Mouse (Mus musculus): ENCODE results near the gene Ercc6. TPM values are rescaled to one million over a fixed set of nuclear protein-coding genes. Genes with fewer than 3 reads are reported as not detected.

The Ercc6 gene
- total RNA-seq, 2 experiments from 2014 or later = 5.4 to 9.3 TPM

GRCm38 (mm10) chr14:32512912-32513311 lies 409 bp upstream of the Ercc6 start:
- ATAC-seq (replicated peaks; ENCODE audit: low FRiP score, poor library complexity, severe bottlenecking) = no peak

- ATAC-seq (replicated peaks; ENCODE audit: low FRiP score, poor library complexity, severe bottlenecking) = no peak
Observed at GRCm38 (mm10) chr14:32516086-32516485, 2.8 kb downstream of the Ercc6 start.

GRCm38 (mm10) chr14:32518543-32518942 lies 5.2 kb downstream of the Ercc6 start:
- no peak for ATAC-seq (replicated peaks; ENCODE audit: low FRiP score, poor library complexity, severe bottlenecking)

GRCm38 (mm10) chr14:32520400-32520926 lies 7.1 kb downstream of the Ercc6 start:
- ATAC-seq (replicated peaks; ENCODE audit: low FRiP score, poor library complexity, severe bottlenecking) = no peak

- no peak for ATAC-seq (replicated peaks; ENCODE audit: low FRiP score, poor library complexity, severe bottlenecking)
Observed at GRCm38 (mm10) chr14:32522336-32522735, 9.0 kb downstream of the Ercc6 start.

GRCm38 (mm10) chr14:32524071-32524470 lies 10.8 kb downstream of the Ercc6 start:
- ATAC-seq (replicated peaks; ENCODE audit: low FRiP score, poor library complexity, severe bottlenecking) = no peak

GRCm38 (mm10) chr14:32525996-32526705 lies 12.8 kb downstream of the Ercc6 start:
- no peak for ATAC-seq (replicated peaks; ENCODE audit: low FRiP score, poor library complexity, severe bottlenecking)

GRCm38 (mm10) chr14:32527211-32527610 lies 13.9 kb downstream of the Ercc6 start:
- no peak for ATAC-seq (replicated peaks; ENCODE audit: low FRiP score, poor library complexity, severe bottlenecking)

- ATAC-seq (replicated peaks; ENCODE audit: low FRiP score, poor library complexity, severe bottlenecking) = no peak
Observed at GRCm38 (mm10) chr14:32529036-32529435, 15.7 kb downstream of the Ercc6 start.

- no peak for ATAC-seq (replicated peaks; ENCODE audit: low FRiP score, poor library complexity, severe bottlenecking)
Observed at GRCm38 (mm10) chr14:32530896-32531295, 17.6 kb downstream of the Ercc6 start.

- ATAC-seq (replicated peaks; ENCODE audit: low FRiP score, poor library complexity, severe bottlenecking) = no peak
Observed at GRCm38 (mm10) chr14:32531371-32531770, 18.1 kb downstream of the Ercc6 start.

- ATAC-seq (replicated peaks; ENCODE audit: low FRiP score, poor library complexity, severe bottlenecking) = no peak
Observed at GRCm38 (mm10) chr14:32532381-32533147, 19.2 kb downstream of the Ercc6 start.

- ATAC-seq (replicated peaks; ENCODE audit: low FRiP score, poor library complexity, severe bottlenecking) = no peak
Observed at GRCm38 (mm10) chr14:32533148-32533520, 19.8 kb downstream of the Ercc6 start.

- no peak for ATAC-seq (replicated peaks; ENCODE audit: low FRiP score, poor library complexity, severe bottlenecking)
Observed at GRCm38 (mm10) chr14:32533656-32534055, 20.3 kb downstream of the Ercc6 start.

GRCm38 (mm10) chr14:32534137-32534536 lies 20.8 kb downstream of the Ercc6 start:
- 0 out of 2 replicates have a peak, but pooled peaks have one; percentile 57 for ATAC-seq (replicated peaks; ENCODE audit: low FRiP score, poor library complexity, severe bottlenecking)

GRCm38 (mm10) chr14:32536763-32537162 lies 23.4 kb downstream of the Ercc6 start:
- no peak for ATAC-seq (replicated peaks; ENCODE audit: low FRiP score, poor library complexity, severe bottlenecking)

GRCm38 (mm10) chr14:32538115-32538514 lies 24.8 kb downstream of the Ercc6 start:
- ATAC-seq (replicated peaks; ENCODE audit: low FRiP score, poor library complexity, severe bottlenecking) = no peak

- no peak for ATAC-seq (replicated peaks; ENCODE audit: low FRiP score, poor library complexity, severe bottlenecking)
Observed at GRCm38 (mm10) chr14:32543075-32543474, 29.8 kb downstream of the Ercc6 start.

- ATAC-seq (replicated peaks; ENCODE audit: low FRiP score, poor library complexity, severe bottlenecking) = no peak
Observed at GRCm38 (mm10) chr14:32546676-32547075, 33.4 kb downstream of the Ercc6 start.

GRCm38 (mm10) chr14:32551854-32552253 lies 38.5 kb downstream of the Ercc6 start:
- ATAC-seq (replicated peaks; ENCODE audit: low FRiP score, poor library complexity, severe bottlenecking) = no peak

Data from erythroblast, adult 5-6 weeks (primary cell).